Mouse (Mus musculus): Measurements from ENCODE around the gene Vps72.
A peak's percentile ranks its signal among the peaks of the same experiment; 100 is the strongest.
"Not testable (repeated sequence)": the region's sequence is repeated elsewhere in the genome, so short reads cannot be mapped to it uniquely, and the experiment has no call there.

The Vps72 gene

GRCm38 (mm10) chr3:95133680-95134101 is 22.9 kb downstream of the Vps72 start, which contains the start of the genes Scnm1 and Lysmd1:
Gene Scnm1 (minus strand): TSS chr3:95134011.
Gene Lysmd1 (plus strand): TSS chr3:95134088.
- DNase-seq (ENCODE audit: low read depth, low spot score) = peak; percentile 85

GRCm38 (mm10) chr3:95134133-95134532 is 23.3 kb downstream of the Vps72 start:
- DNase-seq (ENCODE audit: low read depth, low spot score) = not testable (repeated sequence)

GRCm38 (mm10) chr3:95135023-95135422 is 24.2 kb downstream of the Vps72 start:
- peak; percentile 41 for DNase-seq (ENCODE audit: low read depth, low spot score)

- DNase-seq (ENCODE audit: low read depth, low spot score) = no peak
Observed at GRCm38 (mm10) chr3:95135433-95136052, 24.7 kb downstream of the Vps72 start.

- no peak for DNase-seq (ENCODE audit: low read depth, low spot score)
Observed at GRCm38 (mm10) chr3:95136336-95136735, 25.5 kb downstream of the Vps72 start.

GRCm38 (mm10) chr3:95139586-95140288 is 28.9 kb downstream of the Vps72 start:
- DNase-seq (ENCODE audit: low read depth, low spot score) = no peak

- no peak for DNase-seq (ENCODE audit: low read depth, low spot score)
Observed at GRCm38 (mm10) chr3:95140289-95140595, 29.4 kb downstream of the Vps72 start.

GRCm38 (mm10) chr3:95140795-95141194 is 30.0 kb downstream of the Vps72 start:
- no peak for DNase-seq (ENCODE audit: low read depth, low spot score)

- no peak for DNase-seq (ENCODE audit: low read depth, low spot score)
Observed at GRCm38 (mm10) chr3:95141474-95141873, 30.7 kb downstream of the Vps72 start.

GRCm38 (mm10) chr3:95141952-95142616 is 31.3 kb downstream of the Vps72 start, which contains the start of gene Tnfaip8l2:
Gene Tnfaip8l2 (minus strand): TSS chr3:95142360.
- DNase-seq (ENCODE audit: low read depth, low spot score) = no peak

- DNase-seq (ENCODE audit: low read depth, low spot score) = peak; percentile 70
Observed at GRCm38 (mm10) chr3:95142617-95143011, 31.8 kb downstream of the Vps72 start.

GRCm38 (mm10) chr3:95147924-95148323 is 37.1 kb downstream of the Vps72 start:
- no peak for DNase-seq (ENCODE audit: low read depth, low spot score)

GRCm38 (mm10) chr3:95153874-95154273 is 43.1 kb downstream of the Vps72 start:
- DNase-seq (ENCODE audit: low read depth, low spot score) = no peak

GRCm38 (mm10) chr3:95159511-95159986 is 48.7 kb downstream of the Vps72 start:
- DNase-seq (ENCODE audit: low read depth, low spot score) = no peak

- peak; percentile 71 for DNase-seq (ENCODE audit: low read depth, low spot score)
Observed at GRCm38 (mm10) chr3:95159987-95160963, 49.5 kb downstream of the Vps72 start, which contains the start of gene Sema6c. Gene Sema6c (plus strand): TSS chr3:95160457.

GRCm38 (mm10) chr3:95161041-95161551 is 50.3 kb downstream of the Vps72 start:
- DNase-seq (ENCODE audit: low read depth, low spot score) = no peak

GRCm38 (mm10) chr3:95161618-95162344 is 51.0 kb downstream of the Vps72 start:
- DNase-seq (ENCODE audit: low read depth, low spot score) = no peak

- DNase-seq (ENCODE audit: low read depth, low spot score) = no peak
Observed at GRCm38 (mm10) chr3:95162345-95162628, 51.5 kb downstream of the Vps72 start.

- no peak for DNase-seq (ENCODE audit: low read depth, low spot score)
Observed at GRCm38 (mm10) chr3:95163419-95164255, 52.8 kb downstream of the Vps72 start.

- no peak for DNase-seq (ENCODE audit: low read depth, low spot score)
Observed at GRCm38 (mm10) chr3:95164256-95164550, 53.4 kb downstream of the Vps72 start.
